Mouse (Mus musculus) embryonic facial prominence, embryonic 15.5 days (tissue): ENCODE results near the gene Map2k5. TPM values are rescaled to one million over a fixed set of nuclear protein-coding genes. Genes with fewer than 3 reads are reported as not detected.

Experiments
- ATAC-seq: fragments of 200-750 bp; cut with Nextera tagmentation; 2 replicates; pipeline ENCODE4 v1.8.0; 2017; ENCODE audit warnings: low read depth, moderate TSS enrichment; ENCODE audit not compliant: insufficient number of reproducible peaks, low FRiP score, low TSS enrichment
- H3K27ac ChIP-seq: fragments of 300-500 bp; sonication (generic); replicated peaks from 2 replicates; pipeline ENCODE4 v1.5.1; 2015; ENCODE audit warnings: mild to moderate bottlenecking, inconsistent platforms
- H3K27me3 ChIP-seq: fragments of 300-500 bp; sonication (generic); 2 replicates; pipeline ENCODE4 v1.6.1; 2015; ENCODE audit warnings: inconsistent platforms
- H3K36me3 ChIP-seq: fragments of 300-500 bp; sonication (generic); 2 replicates; pipeline ENCODE4 v1.6.1; 2015; ENCODE audit warnings: mild to moderate bottlenecking, inconsistent platforms
- H3K4me1 ChIP-seq: fragments of 300-500 bp; sonication (generic); 2 replicates; pipeline ENCODE4 v1.6.1; 2015; ENCODE audit warnings: inconsistent platforms
- H3K4me2 ChIP-seq: fragments of 300-500 bp; sonication (generic); replicated peaks from 2 replicates; pipeline ENCODE4 v1.6.1; 2015; ENCODE audit warnings: mild to moderate bottlenecking, inconsistent platforms
- H3K4me3 ChIP-seq: fragments of 300-500 bp; sonication (generic); replicated peaks from 2 replicates; pipeline ENCODE4 v1.5.1; 2015; ENCODE audit warnings: mild to moderate bottlenecking, inconsistent platforms
- H3K9ac ChIP-seq: fragments of 300-500 bp; sonication (generic); 2 replicates; pipeline ENCODE4 v1.6.1; 2015; ENCODE audit warnings: inconsistent platforms
- H3K9me3 ChIP-seq: fragments of 300-500 bp; sonication (generic); replicated peaks from 2 replicates; pipeline ENCODE4 v1.6.1; 2016; ENCODE audit warnings: inconsistent platforms
- WGBS: fragments of 180-500 bp; shearing (Covaris S2); methylation state at CpG from one replicate; pipeline ENCODE4 v1.1.7; 2015; 5-methylcytosine and 5-hydroxymethylcytosine counted together
- polyA plus RNA-seq: library from polyadenylated mRNA; unstranded; fragments of >200 nt; fragmentation: Nextera tagmentation; extraction: Ambion mirVana; gene quantifications from 2 replicates; pipeline ENCODE4 v1.2.1, GENCODE M21; 2015

Gene Map2k5
- polyA plus RNA-seq, 1 experiment from 2014 or later, result 33.3 TPM

DNA sequence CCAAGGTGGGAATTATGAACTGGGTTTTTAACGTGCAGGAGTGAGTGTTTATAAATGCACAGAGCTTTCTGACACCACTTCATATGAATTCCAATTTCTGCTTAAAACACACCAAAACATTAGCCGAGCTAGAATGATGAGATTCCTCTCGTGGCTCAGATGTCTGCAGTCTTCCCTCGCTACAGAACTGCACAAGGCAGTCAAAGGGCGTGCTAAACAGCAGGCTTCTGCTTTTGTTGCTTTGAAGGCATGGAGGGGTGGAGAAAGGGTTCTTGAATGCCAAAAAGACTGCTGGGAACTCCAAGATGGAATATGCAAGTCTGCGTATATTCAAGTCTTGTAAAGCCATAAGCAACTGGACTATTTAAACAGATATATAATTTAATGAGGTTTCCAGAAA is 38.4 kb downstream of the Map2k5 start:
- 29% methylated on average over 6 of the region's 6 CpGs for WGBS
- H3K4me2 ChIP-seq, result no peak overlapping the region
- no peak for ATAC-seq
- H3K27ac ChIP-seq, result no peak overlapping the region
- peaks cover 9% of the 10 kb centered on the region for H3K4me1 ChIP-seq
- H3K4me3 ChIP-seq, result no peak overlapping the region
- H3K9ac ChIP-seq, result no peak overlapping the region
- H3K27me3 ChIP-seq, result no peaks in the 10 kb centered on the region
- peaks cover 26% of the 10 kb centered on the region for H3K36me3 ChIP-seq
- no peaks in the 10 kb centered on the region for H3K9me3 ChIP-seq

- H3K4me3 ChIP-seq, result no peak overlapping the region
- no peak overlapping the region for H3K4me2 ChIP-seq
- H3K27me3 ChIP-seq, result no peaks in the 10 kb centered on the region
- H3K36me3 ChIP-seq, result peaks cover 31% of the 10 kb centered on the region
- ATAC-seq, result no peak
- no peak overlapping the region for H3K27ac ChIP-seq
- H3K9me3 ChIP-seq, result no peaks in the 10 kb centered on the region
- H3K4me1 ChIP-seq, result peaks cover 9% of the 10 kb centered on the region
- 40% methylated on average over 6 of the region's 6 CpGs for WGBS
- no peak overlapping the region for H3K9ac ChIP-seq
Measured at GRCm38 (mm10) chr9:63338716-63339115, 39.0 kb downstream of the Map2k5 start.

DNA sequence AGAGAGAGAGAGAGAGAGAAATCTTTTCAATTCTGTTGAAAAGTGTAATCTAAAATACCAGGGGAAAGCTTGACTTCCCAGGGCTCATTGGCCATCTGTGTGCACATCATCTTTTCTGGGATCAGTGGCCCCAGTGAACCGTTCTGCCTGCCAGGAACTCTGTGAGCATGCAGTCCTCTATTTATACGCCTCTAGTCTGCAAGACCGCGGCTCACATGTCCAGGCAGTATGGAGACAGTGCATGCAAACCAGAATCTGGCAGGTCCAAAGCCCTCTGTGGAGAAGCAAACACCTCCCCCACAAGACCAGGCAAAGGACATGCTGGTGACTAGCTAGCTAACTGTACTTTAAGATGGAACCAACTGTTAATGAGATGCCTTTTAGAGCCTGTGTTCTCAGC is 41.9 kb downstream of the Map2k5 start:
- no peak overlapping the region for H3K4me2 ChIP-seq
- peaks cover 37% of the 10 kb centered on the region for H3K36me3 ChIP-seq
- peaks cover 9% of the 10 kb centered on the region for H3K4me1 ChIP-seq
- WGBS, result 92% methylated on average over 4 of the region's 4 CpGs
- no peaks in the 10 kb centered on the region for H3K27me3 ChIP-seq
- H3K9ac ChIP-seq, result no peak overlapping the region
- ATAC-seq, result no peak
- H3K9me3 ChIP-seq, result no peaks in the 10 kb centered on the region
- no peak overlapping the region for H3K27ac ChIP-seq
- H3K4me3 ChIP-seq, result no peak overlapping the region

GRCm38 (mm10) chr9:63333074-63333473 is 44.6 kb downstream of the Map2k5 start:
- H3K4me2 ChIP-seq, result no peak overlapping the region

DNA sequence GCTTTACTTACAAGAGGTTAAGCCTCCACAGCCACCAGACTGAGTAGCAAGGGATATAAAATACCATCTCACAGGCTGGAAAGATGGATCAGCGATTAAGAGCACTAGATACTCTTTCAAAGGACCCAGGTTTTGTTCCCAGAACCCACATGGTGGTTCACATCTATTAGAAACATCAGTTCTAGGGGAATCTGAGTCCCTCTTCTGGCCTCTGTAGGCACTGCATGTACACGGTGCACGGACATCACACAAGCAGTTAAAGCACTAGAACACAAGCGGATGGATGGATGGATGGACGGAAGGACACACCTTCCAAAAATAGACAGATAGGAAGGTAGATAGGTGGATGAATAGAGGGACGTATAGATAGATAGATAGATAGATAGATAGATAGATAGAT is 46.5 kb downstream of the Map2k5 start:
- no peaks in the 10 kb centered on the region for H3K4me1 ChIP-seq
- H3K27me3 ChIP-seq, result no peaks in the 10 kb centered on the region
- H3K36me3 ChIP-seq, result peaks cover 41% of the 10 kb centered on the region
- 93% methylated on average over 6 of the region's 6 CpGs for WGBS
- H3K9ac ChIP-seq, result no peak overlapping the region
- H3K9me3 ChIP-seq, result no peaks in the 10 kb centered on the region
- ATAC-seq, result no peak
- no peak overlapping the region for H3K4me3 ChIP-seq
- no peak overlapping the region for H3K4me2 ChIP-seq
- no peak overlapping the region for H3K27ac ChIP-seq

More at GRCm38 (mm10) chr9:63333074-63333473, 44.6 kb downstream of the Map2k5 start:
- H3K27ac ChIP-seq, result no peak overlapping the region
- no peaks in the 10 kb centered on the region for H3K9me3 ChIP-seq
- no peak overlapping the region for H3K9ac ChIP-seq
- H3K4me1 ChIP-seq, result no peaks in the 10 kb centered on the region
- no peaks in the 10 kb centered on the region for H3K27me3 ChIP-seq
- no peak overlapping the region for H3K4me3 ChIP-seq
- peaks cover 50% of the 10 kb centered on the region for H3K36me3 ChIP-seq
- 98% methylated on average over 2 of the region's 2 CpGs for WGBS
- no peak for ATAC-seq

- no peak overlapping the region for H3K9ac ChIP-seq
- H3K27ac ChIP-seq, result no peak overlapping the region
- no peak overlapping the region for H3K4me2 ChIP-seq
- H3K9me3 ChIP-seq, result no peaks in the 10 kb centered on the region
- 86% methylated on average over 15 of the region's 15 CpGs for WGBS
- H3K4me1 ChIP-seq, result no peaks in the 10 kb centered on the region
- H3K27me3 ChIP-seq, result no peaks in the 10 kb centered on the region
- H3K36me3 ChIP-seq, result peaks cover 36% of the 10 kb centered on the region
- H3K4me3 ChIP-seq, result no peak overlapping the region
- no peak for ATAC-seq
Measured at GRCm38 (mm10) chr9:63328958-63329685, 48.6 kb downstream of the Map2k5 start.

DNA sequence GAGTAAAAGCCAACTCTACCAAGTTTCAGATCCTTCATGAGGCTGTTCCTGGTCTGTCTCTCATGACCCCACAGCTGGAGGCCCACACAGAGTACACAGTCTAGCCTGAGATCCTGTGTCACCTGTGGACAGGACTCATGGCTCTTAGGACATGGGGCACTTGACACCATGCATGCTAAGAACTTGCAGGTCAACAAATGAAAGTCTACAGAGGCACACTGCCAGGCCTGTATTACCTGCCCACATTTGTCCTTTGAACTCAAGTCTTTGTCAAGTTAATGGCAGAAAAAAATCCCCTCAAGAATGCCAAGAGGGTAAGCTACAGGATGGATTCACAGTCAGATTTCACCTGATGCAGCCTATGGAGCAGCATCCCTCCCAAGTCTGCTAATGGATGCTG is 62.5 kb downstream of the Map2k5 start:
- H3K4me2 ChIP-seq, result no peak overlapping the region
- H3K36me3 ChIP-seq, result peaks cover 14% of the 10 kb centered on the region; the same call in 1 of the 2 replicates
- no peak overlapping the region for H3K9ac ChIP-seq
- no peak overlapping the region for H3K27ac ChIP-seq
- no peaks in the 10 kb centered on the region for H3K9me3 ChIP-seq
- H3K4me3 ChIP-seq, result no peak overlapping the region
- H3K27me3 ChIP-seq, result no peaks in the 10 kb centered on the region
- H3K4me1 ChIP-seq, result peaks cover 6% of the 10 kb centered on the region; the same call in 1 of the 2 replicates
- ATAC-seq, result no peak

GRCm38 (mm10) chr9:63314126-63314525 is 63.6 kb downstream of the Map2k5 start:
- 63% methylated on average over 4 of the region's 4 CpGs for WGBS
- ATAC-seq, result no peak
- Histone ChIP-seq H3K27me3 (no peaks in the 10 kb centered on the region), H3K27ac (no peak overlapping the region), H3K36me3 (peaks cover 6% of the 10 kb centered on the region; the same call in 1 of the 2 replicates), H3K4me1 (peaks cover 6% of the 10 kb centered on the region; the same call in 1 of the 2 replicates), H3K9ac (no peak overlapping the region), H3K9me3 (no peaks in the 10 kb centered on the region), H3K4me3 (no peak overlapping the region), H3K4me2 (no peak overlapping the region)

DNA sequence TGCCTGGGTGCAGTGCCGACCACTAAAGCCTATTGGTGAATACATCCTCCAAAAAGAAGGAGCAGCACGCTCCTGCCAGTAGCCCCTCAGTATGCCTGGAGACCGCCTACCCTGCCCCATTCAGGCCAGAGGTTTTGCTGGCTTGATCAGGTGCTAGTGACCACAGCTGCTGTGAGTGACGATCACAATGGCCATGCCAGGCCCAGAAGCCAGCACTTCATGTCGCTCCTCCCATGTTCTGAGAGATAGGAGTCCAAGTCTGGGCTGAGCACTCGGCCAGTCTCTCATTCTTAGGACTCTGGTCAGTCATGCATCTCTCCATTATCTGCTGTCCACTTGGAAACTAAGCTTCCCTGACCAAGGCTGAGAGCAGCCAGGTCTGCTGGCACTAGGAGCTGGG is 67.7 kb downstream of the Map2k5 start:
- peaks cover 11% of the 10 kb centered on the region; the same call in 1 of the 2 replicates for H3K4me1 ChIP-seq
- H3K27ac ChIP-seq, result no peak overlapping the region
- ATAC-seq, result no peak
- H3K9ac ChIP-seq, result no peak overlapping the region
- peaks cover 4% of the 10 kb centered on the region; the same call in 1 of the 2 replicates for H3K36me3 ChIP-seq
- 90% methylated on average over 6 of the region's 6 CpGs for WGBS
- no peak overlapping the region for H3K4me3 ChIP-seq
- no peak overlapping the region for H3K4me2 ChIP-seq
- no peaks in the 10 kb centered on the region for H3K9me3 ChIP-seq
- H3K27me3 ChIP-seq, result no peaks in the 10 kb centered on the region

DNA sequence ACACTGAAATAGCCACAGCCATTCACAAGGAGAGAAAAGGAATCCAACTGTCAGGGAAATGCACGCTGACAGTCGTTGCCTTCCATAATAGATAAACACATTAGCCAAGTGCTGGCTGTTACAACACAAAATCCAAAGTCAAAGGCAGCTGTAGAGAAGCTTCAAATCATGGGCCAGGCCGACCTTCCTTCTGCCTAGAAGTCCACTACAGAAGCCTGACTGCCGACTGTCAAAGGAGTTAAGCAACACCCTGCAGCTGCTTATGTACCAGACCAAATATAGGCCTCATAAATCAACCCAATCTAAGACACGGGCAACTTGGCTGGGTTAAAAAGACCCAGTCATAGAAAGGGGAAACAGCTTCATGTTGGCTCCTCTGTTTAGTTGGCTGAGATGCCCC is 68.7 kb downstream of the Map2k5 start:
- H3K4me3 ChIP-seq, result no peak overlapping the region
- H3K27ac ChIP-seq, result no peak overlapping the region; the same call in 1 of the 2 replicates
- no peak overlapping the region for H3K9ac ChIP-seq
- H3K27me3 ChIP-seq, result no peaks in the 10 kb centered on the region
- no peak overlapping the region for H3K4me2 ChIP-seq
- H3K4me1 ChIP-seq, result peaks cover 11% of the 10 kb centered on the region; the same call in 1 of the 2 replicates
- ATAC-seq, result no peak
- peaks cover 4% of the 10 kb centered on the region; the same call in 1 of the 2 replicates for H3K36me3 ChIP-seq
- WGBS, result 52% methylated on average over 5 of the region's 5 CpGs
- H3K9me3 ChIP-seq, result no peaks in the 10 kb centered on the region

GRCm38 (mm10) chr9:63308441-63308840 is 69.3 kb downstream of the Map2k5 start:
- Histone ChIP-seq H3K27ac (no peak overlapping the region; the same call in 1 of the 2 replicates), H3K9ac (no peak overlapping the region), H3K4me3 (no peak overlapping the region), H3K36me3 (peaks cover 4% of the 10 kb centered on the region; the same call in 1 of the 2 replicates), H3K4me2 (no peak overlapping the region), H3K4me1 (peaks cover 11% of the 10 kb centered on the region; the same call in 1 of the 2 replicates), H3K9me3 (no peaks in the 10 kb centered on the region), H3K27me3 (no peaks in the 10 kb centered on the region)
- WGBS, result 30% methylated on average over 4 of the region's 4 CpGs
- ATAC-seq, result no peak

DNA sequence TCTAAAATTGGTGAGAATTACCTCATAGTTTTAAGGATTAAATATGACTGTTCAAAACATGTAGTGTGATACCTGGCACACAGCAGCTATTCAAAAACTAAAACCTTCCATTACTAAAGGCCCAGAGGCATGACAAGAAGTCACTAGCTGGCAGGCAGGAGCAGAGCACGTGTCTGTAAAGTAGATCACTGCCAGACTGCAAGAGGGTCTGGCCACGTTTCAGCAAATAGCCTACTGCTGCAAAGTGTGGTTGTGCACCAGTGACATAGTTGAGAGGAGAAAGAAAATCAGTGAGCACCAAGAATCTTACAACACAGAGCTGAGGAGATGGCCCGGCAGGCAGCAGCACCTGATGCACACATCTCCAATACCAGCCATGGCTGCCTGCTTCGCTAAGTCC is 75.2 kb downstream of the Map2k5 start:
- H3K27ac ChIP-seq, result no peak overlapping the region
- H3K36me3 ChIP-seq, result peaks cover 17% of the 10 kb centered on the region
- no peak overlapping the region for H3K9ac ChIP-seq
- H3K4me1 ChIP-seq, result no peaks in the 10 kb centered on the region
- H3K4me3 ChIP-seq, result no peak overlapping the region
- no peaks in the 10 kb centered on the region for H3K9me3 ChIP-seq
- H3K27me3 ChIP-seq, result no peaks in the 10 kb centered on the region
- H3K4me2 ChIP-seq, result no peak overlapping the region
- 72% methylated on average over 4 of the region's 4 CpGs for WGBS
- no peak for ATAC-seq
